Mouse (Mus musculus) spleen, adult 2 months (tissue): ENCODE results near the gene Sult6b2. TPM values are rescaled to one million over a fixed set of nuclear protein-coding genes. Genes with fewer than 3 reads are reported as not detected.

Experiments
- DNase-seq, 2 experiments: peaks; one replicate each; pipeline versions ENCODE4 v3.0.0 to v3.0.0-alpha.2; 2012 to 2021; ENCODE audit warnings: low spot score in 2 of 2, low read depth in 1 of 2
- H3K27ac ChIP-seq: fragments of 200-500 bp; 2 replicates; pipeline ENCODE4 v1.5.1; 2012; ENCODE audit warnings: low read length, inconsistent platforms; ENCODE audit not compliant: insufficient read depth
- H3K27me3 ChIP-seq: fragments of 200-500 bp; 2 replicates; pipeline ENCODE4 v1.6.1; 2012; ENCODE audit warnings: mild to moderate bottlenecking, moderate library complexity, low read length, inconsistent platforms; ENCODE audit not compliant: control insufficient read depth, insufficient read depth
- H3K36me3 ChIP-seq: fragments of 200-500 bp; 2 replicates; pipeline ENCODE4 v1.6.1; 2012; ENCODE audit warnings: mild to moderate bottlenecking, low read length, inconsistent platforms; ENCODE audit not compliant: control insufficient read depth, insufficient read depth
- H3K4me1 ChIP-seq: fragments of 200-500 bp; 2 replicates; pipeline ENCODE4 v1.6.1; 2011; ENCODE audit warnings: inconsistent platforms; ENCODE audit not compliant: control insufficient read depth, insufficient read depth, insufficient read length
- H3K4me3 ChIP-seq: fragments of 200-500 bp; 2 replicates; pipeline ENCODE4 v1.5.1; 2011; ENCODE audit warnings: mild to moderate bottlenecking, inconsistent platforms; ENCODE audit not compliant: insufficient read depth, insufficient read length; ENCODE audit errors: extremely low read depth
- CTCF ChIP-seq: fragments of 200-500 bp; IDR thresholded peaks from 2 replicates; pipeline ENCODE4 v1.5.1; 2011; ENCODE audit warnings: mild to moderate bottlenecking, inconsistent platforms; ENCODE audit not compliant: insufficient read depth, insufficient read length, insufficient replicate concordance; ENCODE audit errors: extremely low read depth
- POLR2A ChIP-seq: fragments of 200-500 bp; IDR thresholded peaks from 2 replicates; pipeline ENCODE4 v1.6.1; 2011; ENCODE audit warnings: low read depth, low read length, inconsistent platforms
- WGBS: fragments of 180-500 bp; shearing (Covaris S2); methylation state at CpG from one replicate; pipeline ENCODE4 v1.1.7; 2018; 5-methylcytosine and 5-hydroxymethylcytosine counted together
- polyA plus RNA-seq: library from polyadenylated mRNA; depleted of rRNA; stranded (reverse); fragments of >200 nt; gene quantifications from 2 replicates; pipeline ENCODE4 v1.2.3, GENCODE M21; 2012

Sult6b2 gene
- polyA plus RNA-seq, 1 experiment: not detected

DNA sequence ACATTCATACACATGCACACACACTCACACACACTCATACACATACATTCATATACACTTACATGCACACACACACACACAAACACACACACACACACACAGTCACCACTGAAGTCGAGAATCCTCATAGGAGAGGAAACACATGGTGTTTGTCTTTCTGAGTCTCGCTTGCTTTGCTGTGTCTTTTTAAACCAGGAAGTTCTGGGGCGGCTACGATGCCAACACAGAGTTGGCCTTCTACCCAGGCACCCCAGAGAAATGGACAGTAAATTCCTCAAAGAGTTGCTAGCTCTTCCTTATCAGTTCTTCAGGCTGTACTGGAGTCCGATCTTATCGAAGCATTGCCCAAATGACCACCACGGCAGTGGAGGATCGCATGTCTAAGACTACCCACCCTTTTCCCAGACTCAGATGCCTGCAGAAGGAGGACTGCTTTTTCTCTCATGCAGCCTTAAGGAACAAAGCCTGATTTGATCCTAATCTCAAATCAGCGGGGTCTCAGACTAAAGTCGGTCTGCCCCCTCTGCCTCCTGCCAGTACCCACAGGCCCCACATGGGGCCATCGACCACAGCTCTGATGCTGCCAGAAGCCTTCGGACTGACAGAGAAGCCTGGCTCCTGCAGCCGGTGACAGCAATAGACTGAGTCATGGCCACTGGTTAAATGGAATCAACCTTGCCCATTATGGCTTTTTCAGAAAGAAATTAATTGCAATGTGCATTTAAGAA is 11.9 kb downstream of the Sult6b2 start:
- Histone ChIP-seq H3K4me1 (no peaks in the 10 kb centered on the region), H3K27me3 (no peaks in the 10 kb centered on the region), H3K36me3 (no peaks in the 10 kb centered on the region), H3K4me3 (no peak overlapping the region), H3K27ac (no peak overlapping the region)
- WGBS: 21% methylated on average over 13 of the region's 13 CpGs
- no peak for DNase-seq
- TF ChIP-seq CTCF (no peak), POLR2A (no peak)

DNA sequence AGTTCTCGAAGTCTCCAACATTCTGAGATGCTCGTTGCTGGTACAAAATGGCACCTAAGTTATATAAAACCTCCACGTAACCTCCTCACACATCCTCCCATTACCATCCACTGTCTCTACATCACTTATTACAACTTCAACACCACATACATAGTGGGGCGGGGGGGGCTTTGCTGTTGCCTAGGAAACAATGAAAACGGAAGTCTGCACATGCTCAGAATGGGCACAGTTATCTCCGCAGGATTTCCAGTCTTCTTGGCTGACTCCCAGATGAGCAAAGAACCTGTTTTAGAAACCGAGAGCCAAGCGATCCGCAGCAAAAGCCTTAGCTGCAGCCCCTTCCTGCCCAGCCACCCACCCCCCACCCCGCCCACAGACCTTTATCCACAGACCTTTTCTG is 14.6 kb downstream of the Sult6b2 start:
- TF ChIP-seq CTCF: no peak
- no peak for TF ChIP-seq POLR2A
- H3K27me3 ChIP-seq: no peaks in the 10 kb centered on the region
- 95% methylated on average over 10 of the region's 10 CpGs for WGBS
- DNase-seq: no peak
- H3K27ac ChIP-seq: no peak overlapping the region
- H3K4me1 ChIP-seq: no peaks in the 10 kb centered on the region
- no peak overlapping the region for H3K4me3 ChIP-seq
- no peaks in the 10 kb centered on the region for H3K36me3 ChIP-seq

- no peaks in the 10 kb centered on the region for H3K4me1 ChIP-seq
- no peak for DNase-seq
- H3K36me3 ChIP-seq: no peaks in the 10 kb centered on the region
- no peak for TF ChIP-seq CTCF
- no peak for TF ChIP-seq POLR2A
- no peak overlapping the region for H3K4me3 ChIP-seq
- no peak overlapping the region for H3K27ac ChIP-seq
- WGBS: 82% methylated on average over 18 of the region's 18 CpGs
- no peaks in the 10 kb centered on the region for H3K27me3 ChIP-seq
These were observed 16.0 kb downstream of the Sult6b2 start for GRCm38 (mm10) chr6:142788042-142788987.

DNA sequence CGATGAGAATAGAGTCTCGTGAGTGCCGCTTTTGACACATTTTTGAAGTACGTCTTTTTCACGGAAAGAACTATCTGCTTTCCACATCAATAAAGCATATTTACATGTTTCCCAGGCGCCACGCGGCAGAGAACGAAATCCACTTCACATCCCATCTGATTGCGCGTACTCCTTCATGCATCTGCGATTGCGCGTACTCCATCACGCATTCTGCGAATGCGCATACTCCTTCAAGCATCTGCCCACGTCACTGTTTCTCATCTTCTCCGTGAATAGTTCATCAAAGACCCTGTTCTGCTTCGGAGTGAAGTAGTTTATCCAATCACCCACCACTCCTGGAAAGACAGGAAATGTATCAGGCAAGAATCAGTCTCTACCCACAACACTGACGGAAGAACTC is 18.2 kb downstream of the Sult6b2 start:
- no peaks in the 10 kb centered on the region for H3K36me3 ChIP-seq
- TF ChIP-seq CTCF (no peak), POLR2A (no peak)
- H3K4me3 ChIP-seq: no peak overlapping the region
- no peaks in the 10 kb centered on the region for H3K4me1 ChIP-seq
- DNase-seq: no peak
- 91% methylated on average over 21 of the region's 21 CpGs for WGBS
- no peak overlapping the region for H3K27ac ChIP-seq
- no peaks in the 10 kb centered on the region for H3K27me3 ChIP-seq

GRCm38 (mm10) chr6:142785343-142785742 is 19.0 kb downstream of the Sult6b2 start:
- no peak overlapping the region for H3K27ac ChIP-seq
- no peaks in the 10 kb centered on the region for H3K27me3 ChIP-seq
- TF ChIP-seq POLR2A (no peak), CTCF (peak; percentile 42; the same call in 1 of the 2 replicates)
- no peaks in the 10 kb centered on the region; the same call in 1 of the 2 replicates for H3K4me1 ChIP-seq
- H3K4me3 ChIP-seq: no peak overlapping the region
- no peaks in the 10 kb centered on the region for H3K36me3 ChIP-seq
- peak; percentile 31 to 49 for DNase-seq
- WGBS: 13% methylated on average over 4 of the region's 4 CpGs

DNA sequence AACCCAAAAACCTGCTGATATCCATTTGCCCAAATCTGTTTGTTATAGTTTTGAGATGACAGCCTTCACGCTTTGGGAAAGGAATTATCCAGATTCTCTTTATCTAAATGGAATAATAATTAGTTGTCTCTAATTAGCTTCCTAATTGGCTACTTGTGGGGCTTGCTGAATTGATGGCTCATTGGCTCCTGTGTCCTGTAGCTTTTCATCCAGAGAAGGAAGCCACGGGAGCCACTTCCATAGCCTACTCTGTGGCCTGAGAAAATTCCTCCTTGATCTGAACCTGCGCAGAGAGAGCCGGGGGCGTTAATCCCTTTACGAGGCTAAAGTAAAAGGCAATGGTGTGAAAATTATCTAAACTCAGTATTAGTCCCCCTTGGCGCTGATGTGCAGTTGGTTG is 23.0 kb downstream of the Sult6b2 start:
- peaks cover 6% of the 10 kb centered on the region; the same call in 1 of the 2 replicates for H3K4me1 ChIP-seq
- H3K27me3 ChIP-seq: no peaks in the 10 kb centered on the region
- TF ChIP-seq CTCF (no peak), POLR2A (no peak)
- no peak overlapping the region for H3K4me3 ChIP-seq
- H3K27ac ChIP-seq: no peak overlapping the region
- no peaks in the 10 kb centered on the region for H3K36me3 ChIP-seq
- 93% methylated on average over 7 of the region's 7 CpGs for WGBS
- no peak for DNase-seq

- Histone ChIP-seq H3K4me1 (peaks cover 6% of the 10 kb centered on the region; the same call in 1 of the 2 replicates), H3K27ac (no peak overlapping the region), H3K36me3 (0 out of 2 replicates have a peak, but pooled peaks cover 1% of the 10 kb centered on the region), H3K27me3 (no peaks in the 10 kb centered on the region), H3K4me3 (no peak overlapping the region)
- WGBS: 90% methylated on average over 4 of the region's 4 CpGs
- TF ChIP-seq CTCF: no peak
- TF ChIP-seq POLR2A: no peak
- DNase-seq: no peak
These were observed 23.7 kb downstream of the Sult6b2 start for GRCm38 (mm10) chr6:142780574-142781033.
